Mouse (Mus musculus) embryonic facial prominence, embryonic 15.5 days (tissue): Measurements from ENCODE around the gene Rbms3. TPM values are rescaled to one million over a fixed set of nuclear protein-coding genes. Genes with fewer than 3 reads are reported as not detected.

Experiments used
- ATAC-seq: fragments of 200-750 bp; cut with Nextera tagmentation; 2 replicates; pipeline ENCODE4 v1.8.0; 2017; ENCODE audit warnings: low read depth, moderate TSS enrichment; ENCODE audit not compliant: insufficient number of reproducible peaks, low FRiP score, low TSS enrichment
- H3K27ac ChIP-seq: fragments of 300-500 bp; sonication (generic); replicated peaks from 2 replicates; pipeline ENCODE4 v1.5.1; 2015; ENCODE audit warnings: mild to moderate bottlenecking, inconsistent platforms
- H3K27me3 ChIP-seq: fragments of 300-500 bp; sonication (generic); 2 replicates; pipeline ENCODE4 v1.6.1; 2015; ENCODE audit warnings: inconsistent platforms
- H3K36me3 ChIP-seq: fragments of 300-500 bp; sonication (generic); 2 replicates; pipeline ENCODE4 v1.6.1; 2015; ENCODE audit warnings: mild to moderate bottlenecking, inconsistent platforms
- H3K4me1 ChIP-seq: fragments of 300-500 bp; sonication (generic); 2 replicates; pipeline ENCODE4 v1.6.1; 2015; ENCODE audit warnings: inconsistent platforms
- H3K4me2 ChIP-seq: fragments of 300-500 bp; sonication (generic); replicated peaks from 2 replicates; pipeline ENCODE4 v1.6.1; 2015; ENCODE audit warnings: mild to moderate bottlenecking, inconsistent platforms
- H3K4me3 ChIP-seq: fragments of 300-500 bp; sonication (generic); replicated peaks from 2 replicates; pipeline ENCODE4 v1.5.1; 2015; ENCODE audit warnings: mild to moderate bottlenecking, inconsistent platforms
- H3K9ac ChIP-seq: fragments of 300-500 bp; sonication (generic); 2 replicates; pipeline ENCODE4 v1.6.1; 2015; ENCODE audit warnings: inconsistent platforms
- H3K9me3 ChIP-seq: fragments of 300-500 bp; sonication (generic); replicated peaks from 2 replicates; pipeline ENCODE4 v1.6.1; 2016; ENCODE audit warnings: inconsistent platforms
- WGBS: fragments of 180-500 bp; shearing (Covaris S2); methylation state at CpG from one replicate; pipeline ENCODE4 v1.1.7; 2015; 5-methylcytosine and 5-hydroxymethylcytosine counted together
- polyA plus RNA-seq: library from polyadenylated mRNA; unstranded; fragments of >200 nt; fragmentation: Nextera tagmentation; extraction: Ambion mirVana; gene quantifications from 2 replicates; pipeline ENCODE4 v1.2.1, GENCODE M21; 2015

Gene Rbms3
- polyA plus RNA-seq, 1 experiment from 2014 or later = 84.3 TPM

DNA sequence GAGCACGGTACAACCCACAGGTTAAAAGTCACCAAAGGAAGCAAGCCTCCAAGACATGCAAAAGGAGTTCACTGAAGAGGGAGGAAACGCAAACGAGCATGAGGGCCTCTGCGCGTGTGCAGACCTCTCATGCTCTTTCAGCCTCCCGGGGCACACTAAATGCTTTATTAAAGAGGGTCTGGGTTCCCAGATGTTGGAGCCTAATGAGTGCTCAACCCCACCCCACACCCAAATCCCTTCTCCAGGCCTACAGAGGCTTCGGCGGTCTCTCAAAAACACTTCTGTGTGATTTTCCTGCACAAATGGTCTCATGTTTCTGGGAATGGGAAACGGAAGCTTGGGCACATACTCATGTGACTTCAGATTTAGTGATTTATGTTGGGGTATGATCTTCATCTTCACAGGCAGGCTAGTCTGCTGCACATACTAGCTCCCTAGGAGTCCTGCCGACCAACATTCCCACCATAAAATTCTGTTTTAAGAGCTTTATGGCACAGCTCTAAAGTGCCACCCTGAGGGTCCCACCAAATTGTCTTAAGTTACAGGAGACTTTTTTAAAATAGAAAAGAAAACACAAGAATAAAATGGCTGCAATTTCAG, 815.1 kb downstream of the Rbms3 start:
- no peak overlapping the region for H3K4me3 ChIP-seq
- H3K4me2 ChIP-seq = no peak overlapping the region
- no peak for ATAC-seq
- H3K36me3 ChIP-seq = peaks cover 7% of the 10 kb centered on the region; the same call in 1 of the 2 replicates
- WGBS = 50% methylated on average over 10 of the region's 10 CpGs
- no peak overlapping the region for H3K27ac ChIP-seq
- H3K9ac ChIP-seq = no peak overlapping the region
- H3K27me3 ChIP-seq = no peaks in the 10 kb centered on the region
- 0 out of 2 replicates have a peak, but pooled peaks cover 5% of the 10 kb centered on the region for H3K4me1 ChIP-seq
- no peaks in the 10 kb centered on the region for H3K9me3 ChIP-seq

DNA sequence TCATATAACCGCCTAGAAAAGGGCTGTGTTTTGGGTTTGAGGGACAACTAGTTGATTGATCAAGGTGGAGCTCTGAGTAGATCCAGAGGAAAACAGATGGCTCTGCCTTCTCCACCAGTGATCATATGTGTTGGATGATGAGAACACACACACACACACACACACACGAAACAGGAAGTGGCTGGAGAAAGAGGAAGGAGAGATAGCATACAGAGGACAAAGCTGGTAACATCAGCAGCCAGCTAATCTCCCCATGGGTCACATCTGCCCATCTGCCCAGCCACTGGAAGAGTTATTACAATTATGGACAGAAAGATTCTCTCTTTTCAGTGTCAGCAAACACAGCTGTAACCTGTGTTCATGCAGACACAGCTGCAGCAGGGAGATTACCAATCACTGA, 816.3 kb downstream of the Rbms3 start:
- Histone ChIP-seq H3K27ac (no peak overlapping the region), H3K9me3 (no peaks in the 10 kb centered on the region), H3K27me3 (no peaks in the 10 kb centered on the region), H3K4me1 (peaks cover 17% of the 10 kb centered on the region), H3K4me3 (no peak overlapping the region), H3K9ac (no peak overlapping the region), H3K36me3 (peaks cover 7% of the 10 kb centered on the region; the same call in 1 of the 2 replicates), H3K4me2 (no peak overlapping the region)
- WGBS = 64% methylated on average over 2 of the region's 2 CpGs
- ATAC-seq = no peak

DNA sequence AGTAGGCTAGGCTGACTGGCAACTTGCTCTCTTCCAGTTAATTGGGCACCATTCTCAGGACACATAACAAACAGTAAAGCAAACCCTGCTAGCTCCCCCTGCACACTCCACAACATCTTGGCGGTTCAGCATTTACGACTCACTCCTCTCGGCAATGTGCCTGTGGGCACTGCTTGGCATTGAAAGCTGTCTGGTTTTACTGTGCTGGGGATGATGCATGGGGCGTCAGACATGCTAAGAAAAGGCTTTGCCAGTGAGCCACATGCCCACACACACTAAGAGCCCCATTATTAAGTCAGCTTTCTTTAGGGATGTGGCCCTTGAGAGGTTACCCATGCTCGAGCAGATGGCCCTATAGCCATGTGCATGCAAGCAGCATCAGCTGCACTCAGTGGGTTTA, 820.5 kb downstream of the Rbms3 start:
- Histone ChIP-seq H3K9me3 (no peaks in the 10 kb centered on the region), H3K27ac (no peak overlapping the region), H3K4me2 (no peak overlapping the region), H3K9ac (no peak overlapping the region), H3K36me3 (peaks cover 8% of the 10 kb centered on the region; the same call in 1 of the 2 replicates), H3K4me1 (peaks cover 28% of the 10 kb centered on the region), H3K4me3 (no peak overlapping the region), H3K27me3 (no peaks in the 10 kb centered on the region)
- WGBS = 66% methylated on average over 5 of the region's 5 CpGs
- ATAC-seq = no peak

DNA sequence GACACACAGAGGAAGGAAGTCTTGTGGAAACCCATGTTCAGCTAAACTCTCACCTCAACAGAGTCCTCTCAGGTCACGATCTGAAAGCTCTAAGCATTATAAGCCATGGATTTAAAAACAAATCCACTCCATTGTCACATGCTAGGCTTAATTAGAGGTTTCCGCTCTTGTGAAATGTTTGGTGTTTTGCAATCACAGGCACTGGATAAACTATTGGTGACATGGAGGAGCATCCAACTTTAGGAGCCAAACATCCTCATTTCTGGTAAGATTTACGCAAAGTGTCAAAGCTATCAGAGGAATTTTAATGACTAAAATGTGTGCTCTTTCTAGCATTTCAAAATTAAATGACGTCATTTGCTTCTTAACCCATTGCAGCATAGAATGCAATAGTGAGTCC, 821.3 kb downstream of the Rbms3 start:
- 33% methylated on average over 4 of the region's 4 CpGs for WGBS
- Histone ChIP-seq H3K27ac (peak overlapping the region; percentile 89), H3K4me3 (no peak overlapping the region), H3K9me3 (no peaks in the 10 kb centered on the region), H3K4me1 (peaks cover 28% of the 10 kb centered on the region), H3K27me3 (no peaks in the 10 kb centered on the region), H3K36me3 (peaks cover 8% of the 10 kb centered on the region; the same call in 1 of the 2 replicates), H3K9ac (no peak overlapping the region), H3K4me2 (0 out of 2 replicates have a peak overlapping the region, but pooled peaks have one; percentile 29)
- ATAC-seq = no peak

DNA sequence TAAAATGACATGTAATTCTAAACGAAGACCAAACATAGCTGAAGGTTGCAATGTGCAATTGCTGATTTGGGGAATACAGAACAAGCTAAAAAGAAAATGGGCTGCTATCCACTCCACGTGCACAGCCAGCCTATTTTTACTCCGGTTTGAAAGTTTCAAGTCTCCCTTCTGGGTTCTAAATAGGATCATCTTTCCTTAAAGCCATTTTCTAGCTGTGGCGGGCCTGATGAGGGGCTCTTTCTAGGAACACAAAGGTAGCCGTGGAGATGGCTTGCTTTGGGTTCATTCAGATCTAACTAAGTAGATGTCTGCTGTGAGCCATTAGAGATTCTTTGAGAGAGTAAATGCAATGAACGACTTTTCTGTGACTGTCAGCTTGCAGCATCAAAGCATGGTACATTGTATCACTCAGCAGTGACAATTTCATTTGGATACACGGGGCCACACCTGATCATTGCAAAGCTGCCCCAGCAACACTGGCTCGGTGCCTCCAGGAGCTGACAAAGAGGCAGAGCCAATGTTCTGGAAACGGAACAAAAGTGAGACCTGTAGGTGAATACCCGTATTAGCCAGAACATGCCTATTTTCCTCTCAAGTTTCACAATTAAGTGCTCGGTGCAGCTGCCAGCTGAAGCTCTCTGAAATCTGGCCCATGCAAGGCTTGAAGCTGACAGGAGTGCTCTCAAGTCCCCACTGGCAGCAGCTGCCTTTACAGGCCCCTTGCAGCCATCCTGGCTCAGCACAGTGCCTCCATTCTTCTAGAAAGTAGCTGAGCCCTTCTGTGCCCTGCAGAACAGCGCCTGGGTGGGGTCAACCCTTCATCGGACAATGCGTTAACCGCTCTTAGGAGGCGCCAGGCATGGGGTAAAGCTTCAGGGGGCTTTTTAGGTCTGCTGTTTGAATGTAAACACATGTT, 822.3 kb downstream of the Rbms3 start:
- Histone ChIP-seq H3K27ac (peak overlapping the region; percentile 89), H3K36me3 (peaks cover 8% of the 10 kb centered on the region; the same call in 1 of the 2 replicates), H3K9me3 (no peaks in the 10 kb centered on the region), H3K9ac (no peak overlapping the region), H3K4me2 (peak overlapping the region; percentile 29; the same call in 1 of the 2 replicates), H3K4me3 (no peak overlapping the region), H3K4me1 (peaks cover 31% of the 10 kb centered on the region), H3K27me3 (no peaks in the 10 kb centered on the region)
- peak; percentile 83 for ATAC-seq
- WGBS = 15% methylated on average over 16 of the region's 16 CpGs

DNA sequence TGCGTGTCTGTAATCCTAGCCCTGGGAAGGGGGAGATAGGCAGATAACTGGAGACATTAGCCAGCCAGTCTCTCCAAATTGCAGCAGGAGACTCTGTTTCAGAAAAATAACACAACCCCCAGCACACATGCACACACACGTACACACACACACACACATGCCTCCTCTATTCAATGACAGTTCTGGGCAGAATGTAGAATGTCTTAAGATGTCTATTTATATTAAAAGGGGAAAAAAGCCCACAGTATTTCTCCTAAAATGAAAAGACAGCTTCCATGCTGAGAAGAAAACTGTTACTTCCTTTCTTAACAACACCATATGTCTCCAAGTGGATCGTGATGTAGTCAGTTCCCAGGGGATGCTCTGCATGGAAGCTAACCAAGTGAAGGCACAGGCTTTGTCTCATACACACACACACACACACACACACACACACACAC, 826.4 kb downstream of the Rbms3 start:
- Histone ChIP-seq H3K4me2 (no peak overlapping the region), H3K9ac (no peak overlapping the region), H3K4me3 (no peak overlapping the region), H3K4me1 (peaks cover 18% of the 10 kb centered on the region), H3K27me3 (no peaks in the 10 kb centered on the region), H3K9me3 (no peaks in the 10 kb centered on the region), H3K27ac (no peak overlapping the region), H3K36me3 (0 out of 2 replicates have a peak, but pooled peaks cover 4% of the 10 kb centered on the region)
- WGBS = 51% methylated on average over 3 of the region's 3 CpGs
- ATAC-seq = no peak

DNA sequence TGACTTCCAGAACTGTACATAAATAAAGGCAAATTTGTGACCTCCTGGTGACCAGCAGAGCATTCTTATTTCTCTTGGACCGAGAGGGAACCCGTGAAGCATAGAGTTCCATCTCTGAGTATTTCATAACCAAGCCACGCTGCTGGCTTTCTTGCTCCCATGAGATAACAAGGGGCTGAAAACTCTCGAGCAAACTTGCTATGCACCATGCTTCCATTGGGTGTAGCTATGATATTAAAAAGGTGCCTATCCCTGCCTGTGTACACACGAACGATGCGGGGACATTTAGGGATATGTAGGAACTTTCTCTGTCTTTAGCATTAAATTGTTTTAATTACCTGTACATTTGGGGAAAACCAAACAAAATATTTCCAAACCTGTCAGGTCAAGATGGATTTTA, 827.1 kb downstream of the Rbms3 start:
- no peak overlapping the region for H3K4me2 ChIP-seq
- H3K9ac ChIP-seq = no peak overlapping the region
- H3K4me3 ChIP-seq = no peak overlapping the region
- H3K36me3 ChIP-seq = 0 out of 2 replicates have a peak, but pooled peaks cover 8% of the 10 kb centered on the region
- no peaks in the 10 kb centered on the region for H3K27me3 ChIP-seq
- H3K27ac ChIP-seq = no peak overlapping the region
- no peaks in the 10 kb centered on the region for H3K9me3 ChIP-seq
- H3K4me1 ChIP-seq = peaks cover 11% of the 10 kb centered on the region
- WGBS = 69% methylated on average over 7 of the region's 7 CpGs
- no peak for ATAC-seq

DNA sequence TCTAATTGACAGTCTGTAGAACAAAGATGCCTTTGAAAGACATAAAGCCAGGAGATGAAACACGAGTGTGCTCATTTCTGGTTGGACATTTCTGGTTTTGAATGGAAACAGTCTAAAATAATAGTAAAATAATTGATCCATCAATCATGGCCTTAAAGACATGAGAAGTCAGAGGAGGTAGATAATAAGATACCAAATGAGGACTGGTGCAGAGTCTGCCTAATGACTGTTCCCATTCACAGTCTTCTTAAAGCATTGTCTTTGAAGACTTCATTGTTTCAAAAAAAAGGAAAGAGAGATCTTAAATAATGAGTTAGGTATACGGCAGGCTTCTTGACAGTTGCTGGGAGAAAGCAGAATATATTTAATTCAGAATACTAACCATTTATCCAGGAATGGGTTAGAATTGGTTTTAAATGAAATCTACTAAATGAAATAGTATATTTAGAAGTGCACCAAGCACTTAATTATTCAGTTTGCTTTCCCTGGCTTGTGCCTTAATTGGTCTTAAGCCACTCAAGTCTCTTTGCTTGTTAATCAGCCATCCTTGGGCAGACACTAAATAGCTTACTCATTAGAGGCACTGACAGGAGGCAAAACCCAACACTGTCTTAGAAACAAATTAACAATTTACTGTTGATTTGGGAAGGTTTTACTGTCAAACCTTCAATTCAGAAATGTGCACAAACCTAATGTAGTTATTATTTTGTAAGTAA, 834.3 kb downstream of the Rbms3 start:
- no peak overlapping the region for H3K27ac ChIP-seq
- H3K9me3 ChIP-seq = no peaks in the 10 kb centered on the region
- 69% methylated on average over 2 of the region's 2 CpGs for WGBS
- no peaks in the 10 kb centered on the region for H3K27me3 ChIP-seq
- H3K4me2 ChIP-seq = no peak overlapping the region
- H3K9ac ChIP-seq = no peak overlapping the region
- H3K36me3 ChIP-seq = 0 out of 2 replicates have a peak, but pooled peaks cover 4% of the 10 kb centered on the region
- H3K4me3 ChIP-seq = no peak overlapping the region
- no peaks in the 10 kb centered on the region for H3K4me1 ChIP-seq
- ATAC-seq = no peak

DNA sequence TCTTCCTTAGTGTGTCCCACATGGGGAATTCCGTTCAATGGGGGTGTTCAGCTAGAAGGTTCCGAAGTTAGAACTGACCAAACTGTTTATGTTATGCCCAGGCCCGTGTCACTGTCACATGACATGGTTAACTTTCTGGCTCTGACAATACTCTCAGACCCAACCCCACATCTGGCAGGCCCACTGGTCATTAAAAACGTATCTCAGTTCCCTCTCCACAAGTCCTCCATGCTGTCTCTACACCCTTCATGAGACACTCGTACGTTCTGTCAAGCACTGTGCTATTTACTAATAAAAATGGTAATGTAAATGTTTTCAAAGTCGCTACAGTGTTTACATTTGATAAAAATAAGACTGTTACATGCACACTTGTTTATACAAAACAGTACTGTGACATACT, 837.9 kb downstream of the Rbms3 start:
- no peak for ATAC-seq
- Histone ChIP-seq H3K9ac (no peak overlapping the region), H3K27ac (no peak overlapping the region), H3K4me3 (no peak overlapping the region), H3K27me3 (no peaks in the 10 kb centered on the region), H3K36me3 (no peaks in the 10 kb centered on the region), H3K9me3 (no peaks in the 10 kb centered on the region), H3K4me1 (peaks cover under 1% of the 10 kb centered on the region; the same call in 1 of the 2 replicates), H3K4me2 (no peak overlapping the region)
- WGBS = 78% methylated on average over 7 of the region's 7 CpGs

DNA sequence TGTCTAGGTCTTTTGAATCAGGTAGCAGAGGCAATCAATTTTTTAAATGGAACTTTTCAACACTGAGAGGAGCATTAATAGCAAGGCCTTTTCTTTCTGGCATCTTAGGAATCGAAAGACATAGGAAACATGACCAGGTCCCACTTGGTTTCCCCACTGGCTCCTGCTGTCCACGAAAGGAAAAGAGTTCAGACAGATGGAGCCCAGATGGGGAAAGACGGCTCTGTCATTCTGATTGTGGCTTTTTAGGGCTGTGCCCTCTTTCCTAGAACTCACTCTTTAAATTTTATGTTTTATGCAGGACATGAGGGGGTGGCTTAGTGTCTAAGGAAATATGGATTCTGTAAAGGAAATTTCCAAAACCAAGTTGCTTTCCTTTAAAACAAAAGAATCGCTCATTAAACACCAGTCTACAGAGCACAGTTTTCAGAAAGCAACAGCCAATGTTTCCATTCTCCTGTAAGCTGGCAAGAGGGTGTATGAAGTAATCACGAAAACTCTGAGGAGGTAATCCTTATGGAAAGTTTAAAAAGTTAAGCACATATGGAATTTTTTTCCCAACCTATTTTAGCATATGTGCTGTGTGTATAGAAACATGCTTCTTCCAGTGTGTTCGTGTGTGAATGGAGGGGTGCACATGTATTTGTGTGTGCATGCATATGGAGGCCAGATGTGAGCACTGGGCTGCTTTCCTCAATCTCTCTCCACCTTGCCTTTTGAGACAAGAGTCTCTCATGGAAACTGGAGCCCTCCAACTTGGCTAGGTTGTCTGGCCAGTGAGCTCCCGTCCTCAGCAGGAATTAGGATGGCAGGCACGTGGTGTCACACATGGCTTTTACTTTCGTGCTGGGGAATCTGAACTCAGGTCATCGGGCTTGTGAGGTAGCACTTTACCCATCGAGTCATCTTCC, 843.3 kb downstream of the Rbms3 start:
- H3K9me3 ChIP-seq = no peaks in the 10 kb centered on the region
- peaks cover 3% of the 10 kb centered on the region; the same call in 1 of the 2 replicates for H3K4me1 ChIP-seq
- no peak overlapping the region for H3K4me3 ChIP-seq
- H3K36me3 ChIP-seq = no peaks in the 10 kb centered on the region
- H3K4me2 ChIP-seq = no peak overlapping the region
- no peaks in the 10 kb centered on the region for H3K27me3 ChIP-seq
- H3K9ac ChIP-seq = no peak overlapping the region
- ATAC-seq = peak; percentile 63; the same call in 1 of the 2 replicates
- H3K27ac ChIP-seq = peak overlapping the region; percentile 84
- 39% methylated on average over 11 of the region's 11 CpGs for WGBS
